Mouse (Mus musculus) macrophage (primary cell): ENCODE results near the gene Cblb. TPM values are rescaled to one million over a fixed set of nuclear protein-coding genes. Genes with fewer than 3 reads are reported as not detected.

Experiments used
- H3K27ac ChIP-seq: fragments of 350-480 bp; formaldehyde crosslinking; 2 replicates; pipeline ENCODE4 v1.9.0; 2021
- H3K36me3 ChIP-seq: fragments of 350-480 bp; formaldehyde crosslinking; 2 replicates; pipeline ENCODE4 v1.9.0; 2021; ENCODE audit errors: inconsistent target
- H3K4me3 ChIP-seq: fragments of 350-480 bp; formaldehyde crosslinking; 2 replicates; pipeline ENCODE4 v1.9.0; 2021; ENCODE audit errors: inconsistent target
- H3K79me2 ChIP-seq: fragments of 350-480 bp; formaldehyde crosslinking; 2 replicates; pipeline ENCODE4 v1.9.0; 2021; ENCODE audit errors: inconsistent target
- WGBS: methylation state at CpG from one replicate; pipeline ENCODE4 v1.1.7; 2026; ENCODE audit warnings: inconsistent platforms; ENCODE audit not compliant: missing documents; 5-methylcytosine and 5-hydroxymethylcytosine counted together
- polyA plus RNA-seq: library from polyadenylated mRNA; stranded (reverse); fragments of 250-400 nt; gene quantifications from 3 replicates; pipeline ENCODE4 v1.2.4, GENCODE M21; 2018; ENCODE audit warnings: inconsistent platforms

Gene Cblb
- polyA plus RNA-seq, 1 experiment from 2014 or later: 30.7 TPM

DNA sequence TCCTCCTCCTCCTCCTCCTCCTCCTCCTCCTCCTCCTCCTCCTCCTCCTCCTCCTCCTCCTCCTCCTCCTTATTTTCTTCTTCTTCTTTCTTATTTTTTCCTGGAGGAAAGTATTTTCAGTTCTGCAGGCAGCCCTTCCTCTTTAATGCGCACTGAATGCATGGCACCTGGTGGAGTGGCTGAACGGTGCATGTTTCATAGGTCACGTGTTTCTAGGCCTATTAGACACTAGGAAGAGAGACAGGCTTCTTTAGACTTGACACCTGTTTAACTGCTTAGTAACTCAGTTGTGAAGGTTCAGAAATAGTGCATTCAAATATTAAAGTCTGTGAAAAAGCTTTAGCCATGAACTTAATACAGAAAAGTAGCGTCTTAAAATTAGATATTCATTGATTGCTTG lies 15.4 kb downstream of the Cblb start:
- Histone ChIP-seq H3K27ac (no peak overlapping the region), H3K36me3 (peaks cover 16% of the 10 kb centered on the region; the same call in 1 of the 2 replicates), H3K4me3 (no peak overlapping the region), H3K79me2 (peaks cover 98% of the 10 kb centered on the region)
- 88% methylated on average over 4 of the region's 4 CpGs for WGBS

- over 99% methylated on average over 7 of the region's 8 CpGs for WGBS
These were observed 20.1 kb downstream of the Cblb start for GRCm38 (mm10) chr16:52051106-52051505.

DNA sequence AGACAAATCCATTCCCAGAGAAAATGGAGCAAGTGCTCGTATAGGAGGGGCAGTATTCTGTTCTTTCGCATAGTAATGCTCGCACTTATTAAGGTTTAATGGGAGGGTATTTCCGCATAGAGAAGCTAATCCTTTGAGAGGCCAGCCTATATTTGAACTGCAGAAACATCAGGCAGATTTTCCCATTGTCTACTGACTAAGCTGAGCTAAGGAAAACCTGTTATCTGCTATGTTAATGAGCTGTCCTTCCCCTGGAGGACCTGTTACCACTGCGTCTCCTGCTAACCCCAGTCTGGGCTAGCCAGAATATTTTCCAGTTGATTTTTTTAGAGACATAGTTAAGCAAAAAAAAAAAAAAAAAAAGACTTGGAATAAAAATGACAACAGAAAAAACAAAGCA lies 21.7 kb downstream of the Cblb start:
- Histone ChIP-seq H3K27ac (no peak overlapping the region), H3K4me3 (no peak overlapping the region), H3K36me3 (peaks cover 10% of the 10 kb centered on the region; the same call in 1 of the 2 replicates), H3K79me2 (peaks cover 100% of the 10 kb centered on the region)
- 96% methylated on average over 5 of the region's 5 CpGs for WGBS

More at GRCm38 (mm10) chr16:52051106-52051505, 20.1 kb downstream of the Cblb start:
- H3K79me2 ChIP-seq: peaks cover 98% of the 10 kb centered on the region
- no peak overlapping the region for H3K27ac ChIP-seq
- no peak overlapping the region for H3K4me3 ChIP-seq
- H3K36me3 ChIP-seq: peaks cover 16% of the 10 kb centered on the region; the same call in 1 of the 2 replicates

DNA sequence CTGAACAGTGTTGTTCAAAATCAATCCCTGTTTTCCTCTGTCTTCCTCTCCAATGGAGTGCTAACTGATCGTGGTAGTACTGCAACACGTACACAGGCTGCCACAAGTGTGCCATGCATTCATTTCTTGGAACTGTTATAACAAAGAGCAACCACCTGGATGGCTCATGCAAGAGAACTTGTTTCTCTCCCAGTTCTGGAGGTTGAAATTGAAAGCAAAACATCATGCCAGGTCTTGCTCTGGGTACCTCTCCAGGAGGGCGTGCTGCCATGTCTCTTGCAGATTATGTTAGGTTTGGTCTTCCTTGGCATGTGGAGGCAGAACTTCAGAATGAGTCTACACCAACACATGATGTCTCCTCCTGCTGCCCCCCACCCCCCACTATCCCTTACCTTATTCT lies 24.2 kb downstream of the Cblb start:
- no peak overlapping the region for H3K27ac ChIP-seq
- no peaks in the 10 kb centered on the region for H3K36me3 ChIP-seq
- 81% methylated on average over 3 of the region's 3 CpGs for WGBS
- no peak overlapping the region for H3K4me3 ChIP-seq
- H3K79me2 ChIP-seq: peaks cover 97% of the 10 kb centered on the region

DNA sequence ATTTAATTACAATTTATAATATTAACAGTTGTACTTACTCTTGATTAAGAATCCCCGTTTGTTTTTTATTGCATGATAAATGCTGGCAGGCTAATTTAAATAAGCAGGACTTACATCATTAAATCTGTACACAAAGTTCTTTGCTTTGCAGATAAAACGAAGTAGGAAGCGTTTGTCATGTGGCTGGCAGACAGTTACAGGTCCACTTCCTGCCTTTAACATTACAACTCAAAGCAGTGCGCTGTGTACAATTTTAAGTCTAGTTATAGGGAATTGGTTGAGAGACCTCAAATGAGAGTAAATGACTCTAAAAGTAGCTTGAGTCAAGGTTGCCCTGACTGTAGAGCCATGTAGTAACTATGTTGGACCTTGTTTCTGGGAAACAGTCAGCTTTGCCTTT lies 25.1 kb downstream of the Cblb start:
- no peaks in the 10 kb centered on the region for H3K36me3 ChIP-seq
- peaks cover 90% of the 10 kb centered on the region for H3K79me2 ChIP-seq
- no peak overlapping the region for H3K4me3 ChIP-seq
- peak overlapping the region; percentile 24 for H3K27ac ChIP-seq
- 0% methylated on average over 4 of the region's 4 CpGs for WGBS

- Histone ChIP-seq H3K79me2 (peaks cover 90% of the 10 kb centered on the region), H3K27ac (no peak overlapping the region), H3K36me3 (no peaks in the 10 kb centered on the region), H3K4me3 (no peak overlapping the region)
- 95% methylated on average over 2 of the region's 2 CpGs for WGBS
These were observed 26.3 kb downstream of the Cblb start for GRCm38 (mm10) chr16:52057335-52057734.

DNA sequence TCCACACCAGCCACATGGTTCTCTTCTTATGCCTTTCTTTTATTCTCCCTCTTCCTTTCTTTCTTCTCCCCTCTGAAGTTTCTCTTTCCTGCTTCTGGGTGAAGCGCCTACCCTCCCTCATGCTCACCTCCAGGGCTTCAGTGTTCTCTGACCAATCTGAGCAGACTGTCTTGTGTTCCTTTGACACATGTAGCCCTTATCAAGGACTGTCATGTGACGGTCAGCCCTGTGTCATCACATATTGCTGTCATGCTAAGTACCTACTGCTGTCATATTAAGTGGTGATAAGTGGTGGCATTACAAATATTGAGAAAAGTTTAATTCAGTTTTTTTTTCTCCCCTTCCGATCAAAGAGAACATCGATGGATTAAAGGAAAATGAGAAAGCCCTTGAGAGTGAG lies 28.5 kb downstream of the Cblb start:
- WGBS: 91% methylated on average over 4 of the region's 4 CpGs
- Histone ChIP-seq H3K4me3 (no peak overlapping the region), H3K27ac (peak overlapping the region; percentile 78), H3K79me2 (peaks cover 90% of the 10 kb centered on the region), H3K36me3 (no peaks in the 10 kb centered on the region)

DNA sequence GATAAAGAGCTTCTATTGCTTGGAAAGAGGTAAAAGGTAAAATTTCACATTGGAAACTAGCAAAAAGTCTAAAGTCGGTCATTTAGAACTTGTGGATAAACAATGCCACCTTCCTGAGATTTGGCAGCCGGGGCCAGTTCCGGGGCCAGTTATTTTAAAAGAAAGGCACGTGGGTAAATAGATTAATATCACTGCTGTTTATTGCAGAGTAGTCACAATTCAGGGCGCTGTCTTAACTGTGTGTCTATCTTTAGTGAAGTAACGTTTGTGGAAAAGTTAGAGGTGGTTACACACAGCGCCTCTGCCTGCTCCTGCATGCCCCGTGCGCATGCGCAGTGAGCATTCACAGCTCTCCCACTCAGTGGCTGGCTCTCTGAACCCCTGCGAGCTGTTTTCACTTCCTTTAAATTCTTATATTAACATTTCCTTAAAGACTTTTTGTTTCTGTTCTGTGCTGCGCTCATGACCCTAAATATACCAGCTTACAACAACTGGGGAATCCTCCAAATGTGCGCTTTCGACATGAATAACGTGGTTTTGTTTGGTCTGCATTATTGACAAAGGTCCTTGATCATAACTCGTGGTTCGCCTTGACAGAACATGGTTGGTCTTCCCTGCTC lies 29.2 kb downstream of the Cblb start:
- 24% methylated on average over 16 of the region's 17 CpGs for WGBS
- Histone ChIP-seq H3K36me3 (no peaks in the 10 kb centered on the region), H3K4me3 (peak overlapping the region; percentile 26), H3K27ac (peak overlapping the region; percentile 78), H3K79me2 (peaks cover 90% of the 10 kb centered on the region)

GRCm38 (mm10) chr16:52061015-52061481 lies 30.0 kb downstream of the Cblb start:
- 9% methylated on average over 4 of the region's 4 CpGs for WGBS
- Histone ChIP-seq H3K79me2 (peaks cover 90% of the 10 kb centered on the region), H3K36me3 (no peaks in the 10 kb centered on the region), H3K4me3 (peak overlapping the region; percentile 26; the same call in 1 of the 2 replicates), H3K27ac (peak overlapping the region; percentile 78)

DNA sequence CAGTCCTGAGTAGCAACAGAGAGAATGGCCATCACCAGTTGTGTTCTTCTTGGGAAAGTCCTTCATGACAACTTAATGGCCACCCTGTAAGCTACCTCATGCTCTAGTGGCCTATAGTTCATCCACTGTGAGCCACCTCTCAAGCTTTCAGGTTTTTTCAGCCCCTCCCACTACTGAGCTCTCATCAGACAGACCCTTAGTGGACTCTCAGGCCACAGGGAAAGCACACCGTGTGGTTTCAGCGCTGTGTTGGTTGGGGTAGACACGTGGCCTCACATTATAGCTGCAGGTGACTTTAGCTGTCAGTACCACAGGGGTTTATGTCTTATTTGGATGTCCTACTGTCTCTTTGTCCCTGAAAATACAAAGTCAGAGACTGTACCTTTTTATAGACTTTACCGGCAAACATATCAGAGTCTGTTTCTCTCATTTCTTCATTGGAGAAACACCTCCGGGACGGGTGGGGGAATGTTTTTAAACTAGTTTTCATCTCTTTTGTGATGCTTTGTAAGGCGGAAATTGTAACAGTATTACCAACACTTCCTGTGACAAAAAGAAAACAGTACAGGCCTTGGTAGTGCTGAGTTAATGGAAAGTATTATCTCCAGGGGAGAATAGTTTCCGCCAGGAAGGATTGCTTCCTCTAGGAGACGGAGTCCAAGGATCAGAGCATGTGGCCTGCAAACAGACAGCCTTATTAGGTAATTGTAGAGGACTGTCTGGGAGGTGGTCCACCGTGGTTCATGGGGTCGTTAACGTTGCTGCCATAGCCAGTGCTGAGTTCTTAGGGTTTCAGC lies 33.5 kb downstream of the Cblb start:
- WGBS: 92% methylated on average over 12 of the region's 12 CpGs
- H3K27ac ChIP-seq: no peak overlapping the region
- peaks cover 90% of the 10 kb centered on the region for H3K79me2 ChIP-seq
- no peaks in the 10 kb centered on the region for H3K36me3 ChIP-seq
- no peak overlapping the region for H3K4me3 ChIP-seq

DNA sequence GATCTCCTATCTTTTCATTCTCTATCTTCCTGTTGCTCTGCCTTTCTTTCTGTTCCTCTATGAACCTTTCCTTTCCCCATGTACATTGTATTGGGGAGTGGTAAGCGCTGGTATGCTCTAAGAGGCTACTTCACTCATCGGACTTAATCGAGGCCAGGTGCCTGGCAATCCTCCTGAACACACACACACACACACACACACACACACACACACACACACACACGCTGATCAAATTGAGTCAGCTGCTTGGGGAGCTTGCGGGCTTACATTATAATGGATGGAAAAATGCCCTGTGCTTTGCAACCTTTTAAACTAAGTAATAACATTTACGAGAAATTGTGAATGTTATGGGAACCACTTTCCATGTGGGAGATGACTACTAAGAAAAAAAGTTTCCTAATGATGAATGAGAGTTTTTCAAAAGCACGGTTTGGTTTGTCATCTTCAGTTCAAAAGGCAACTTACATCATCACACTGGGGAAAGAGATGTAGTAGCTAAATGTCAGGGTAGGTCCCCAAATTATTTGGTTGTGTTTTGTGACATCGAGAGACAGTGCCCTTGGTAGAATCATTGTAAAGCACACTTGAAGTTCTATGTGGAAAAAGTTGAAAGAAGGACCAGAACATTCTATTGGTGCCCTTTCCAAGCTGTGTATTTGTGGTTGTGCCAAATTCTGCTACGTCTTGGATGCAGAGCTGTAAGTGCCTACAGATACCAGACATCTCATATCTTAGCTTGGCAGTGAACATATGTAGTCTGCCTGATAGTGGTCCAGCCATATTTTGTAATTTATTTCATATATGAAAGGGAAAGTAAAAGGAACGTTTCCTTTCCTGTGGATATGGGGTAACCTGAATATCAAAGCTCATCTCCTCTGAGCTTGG lies 36.8 kb downstream of the Cblb start:
- Histone ChIP-seq H3K36me3 (no peaks in the 10 kb centered on the region), H3K4me3 (no peak overlapping the region), H3K27ac (no peak overlapping the region), H3K79me2 (peaks cover 100% of the 10 kb centered on the region)
- 88% methylated on average over 8 of the region's 10 CpGs for WGBS

DNA sequence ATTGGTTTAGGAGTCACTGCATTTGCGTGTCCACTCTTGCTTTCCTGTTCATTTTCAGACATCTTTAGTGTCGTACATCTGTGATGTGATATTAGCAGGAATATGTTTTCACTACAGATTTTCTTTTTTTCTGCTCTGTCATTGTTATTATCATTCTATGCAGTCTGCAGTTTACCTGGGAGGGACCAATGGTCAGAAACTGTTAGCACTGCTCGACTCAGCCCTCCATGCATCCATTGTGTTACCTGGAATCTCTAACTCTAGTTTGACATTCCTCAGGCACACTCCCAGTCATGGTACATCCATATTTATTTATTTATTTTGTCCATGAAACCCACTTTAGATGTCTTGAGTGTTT lies 37.5 kb downstream of the Cblb start:
- Histone ChIP-seq H3K27ac (no peak overlapping the region), H3K4me3 (no peak overlapping the region), H3K36me3 (no peaks in the 10 kb centered on the region), H3K79me2 (peaks cover 100% of the 10 kb centered on the region)
- WGBS: 97% methylated on average over 3 of the region's 3 CpGs

DNA sequence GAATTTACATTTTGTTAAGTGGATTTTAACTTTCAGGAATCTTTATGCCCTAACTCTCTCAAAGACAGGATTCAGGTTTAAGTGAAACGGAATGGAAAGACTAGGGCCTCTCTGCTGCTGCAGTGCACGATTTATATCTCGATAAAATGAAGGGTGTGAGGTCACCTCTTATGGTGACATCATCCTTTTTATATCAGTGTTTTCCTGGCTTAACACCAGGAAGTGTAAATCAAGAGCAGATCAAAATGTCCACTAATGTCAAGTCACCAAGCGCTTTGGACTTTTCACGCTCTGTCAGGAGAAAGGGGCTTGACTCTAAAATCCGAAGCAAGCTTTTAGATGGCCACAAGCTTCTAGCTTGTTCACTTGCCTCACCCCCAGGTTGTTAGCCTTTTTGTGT lies 38.6 kb downstream of the Cblb start:
- 93% methylated on average over 6 of the region's 6 CpGs for WGBS
- no peaks in the 10 kb centered on the region for H3K36me3 ChIP-seq
- peaks cover 100% of the 10 kb centered on the region for H3K79me2 ChIP-seq
- no peak overlapping the region for H3K4me3 ChIP-seq
- H3K27ac ChIP-seq: no peak overlapping the region

DNA sequence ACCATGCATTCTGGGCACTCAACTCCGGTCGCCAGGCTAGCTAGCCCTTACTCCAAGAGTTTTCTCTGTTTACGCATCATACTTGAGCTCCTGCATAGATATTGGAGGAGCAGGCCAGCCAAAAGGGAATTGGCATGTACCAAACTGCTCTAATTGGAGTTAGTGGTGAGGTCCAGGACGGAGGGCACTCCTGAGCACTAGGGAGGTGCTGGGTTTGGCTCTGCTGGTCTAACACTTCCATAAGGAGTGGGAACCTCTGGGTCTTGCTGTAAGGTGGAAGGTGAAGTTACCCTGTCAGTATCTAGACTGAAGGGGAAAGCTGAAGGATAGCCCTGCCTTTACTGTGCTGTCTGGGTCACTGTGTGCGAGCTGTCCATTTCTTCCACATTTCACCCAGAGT lies 39.1 kb downstream of the Cblb start:
- no peak overlapping the region for H3K27ac ChIP-seq
- WGBS: 96% methylated on average over 5 of the region's 5 CpGs
- peaks cover 100% of the 10 kb centered on the region for H3K79me2 ChIP-seq

More for the DNA sequence above, 39.1 kb downstream of the Cblb start:
- no peaks in the 10 kb centered on the region for H3K36me3 ChIP-seq
- no peak overlapping the region for H3K4me3 ChIP-seq
